Mouse (Mus musculus) yolk sac, embryonic 10.5 days (tissue): Measurements from ENCODE around the gene Caskin2.
A peak's percentile ranks its signal among the peaks of the same experiment; 100 is the strongest.
"Not testable (repeated sequence)": the region's sequence is repeated elsewhere in the genome, so short reads cannot be mapped to it uniquely, and the experiment has no call there.

Experiments used
- DNase-seq: peaks from one replicate; pipeline ENCODE4 v3.0.0-alpha.2; 2017; ENCODE audit warnings: low spot score

Caskin2 gene

DNA sequence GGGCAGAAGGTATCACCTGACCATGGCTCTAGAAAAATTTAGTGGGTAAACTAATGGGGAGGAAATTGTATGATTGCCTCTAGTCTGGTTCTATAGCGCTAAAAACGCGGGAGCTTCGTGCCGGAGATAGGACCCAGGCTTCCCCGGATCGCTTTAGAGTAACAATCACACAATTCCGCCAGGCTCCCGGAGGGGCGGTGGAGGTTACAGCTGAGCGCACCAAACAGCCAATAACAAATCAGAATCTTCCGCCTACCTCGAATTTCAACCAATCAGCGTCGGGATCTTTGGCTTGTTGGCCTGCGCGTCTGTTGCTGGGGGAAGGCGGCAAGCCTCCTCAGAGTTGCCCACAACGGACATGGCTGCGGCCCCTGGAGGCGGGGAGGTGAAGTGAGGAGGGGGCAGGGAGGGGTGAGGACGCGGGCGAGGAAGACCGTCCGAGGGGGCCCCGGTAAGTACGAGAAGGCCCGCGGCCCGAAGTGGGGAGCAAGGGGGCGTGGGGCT lies 48.3 kb downstream of the Caskin2 start, which contains the start of gene Tmem94:
Gene Tmem94 (plus strand): TSS at position 331 of the 504 bp plus-strand sequence.
- peak; percentile 98 for DNase-seq

DNA sequence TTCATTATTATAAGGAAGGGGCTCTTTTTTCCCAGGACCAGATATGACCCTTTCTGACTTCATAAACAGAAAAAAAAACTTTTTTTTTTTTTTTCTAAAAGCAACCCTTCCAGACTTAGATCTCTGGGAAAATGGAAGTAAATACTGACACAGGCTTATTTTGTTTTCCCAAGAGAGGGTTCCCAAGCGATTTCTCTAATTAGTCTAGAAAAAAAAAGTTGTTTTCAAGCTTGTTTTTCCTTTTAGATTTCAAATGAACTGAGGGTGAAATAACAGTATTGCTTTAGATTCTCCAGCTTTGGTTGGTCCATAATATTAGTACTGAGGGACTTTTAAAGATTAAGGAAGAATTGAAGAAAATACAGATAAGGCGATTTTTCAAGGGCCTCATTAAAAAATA lies 48.7 kb downstream of the Caskin2 start:
- no peak for DNase-seq

DNA sequence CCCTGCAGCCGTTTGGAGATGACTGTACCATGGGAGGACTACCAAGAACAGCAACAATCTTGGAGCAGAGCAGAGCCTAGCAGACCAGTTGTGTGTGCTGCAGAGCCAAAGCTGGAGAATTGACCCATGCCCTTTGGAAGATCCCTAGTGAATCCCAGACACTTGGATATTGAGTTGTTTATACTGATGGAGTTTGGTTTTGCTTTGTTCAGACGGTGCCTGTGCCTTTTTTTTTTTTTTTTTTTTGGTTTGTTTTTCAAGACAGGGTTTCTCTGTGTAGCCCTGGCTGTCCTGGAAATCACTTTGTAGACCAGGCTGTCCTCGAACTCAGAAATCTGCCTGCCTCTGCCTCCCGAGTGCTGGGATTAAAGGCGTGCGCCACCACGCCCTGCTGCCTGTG lies 51.3 kb downstream of the Caskin2 start:
- DNase-seq = not testable (repeated sequence)

DNA sequence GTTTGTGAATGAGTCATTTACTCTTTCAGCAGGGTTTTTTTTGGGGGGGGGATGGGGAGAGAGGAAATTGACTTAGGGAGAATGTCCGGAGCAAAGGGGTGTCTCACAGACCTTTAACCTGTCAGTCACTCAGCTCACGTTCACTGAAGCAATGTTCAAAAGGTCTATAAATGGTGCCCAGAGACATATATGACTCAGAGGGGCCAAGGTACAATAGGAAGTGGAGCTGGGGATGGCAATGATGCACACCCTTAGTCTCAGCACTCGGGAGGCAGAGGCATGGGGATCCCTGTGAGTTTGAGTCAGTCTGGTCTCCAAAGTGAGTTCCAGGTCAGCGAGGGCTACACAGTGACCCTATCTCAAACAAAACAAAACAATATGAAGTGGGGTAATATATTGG lies 60.0 kb downstream of the Caskin2 start:
- DNase-seq = no peak

DNA sequence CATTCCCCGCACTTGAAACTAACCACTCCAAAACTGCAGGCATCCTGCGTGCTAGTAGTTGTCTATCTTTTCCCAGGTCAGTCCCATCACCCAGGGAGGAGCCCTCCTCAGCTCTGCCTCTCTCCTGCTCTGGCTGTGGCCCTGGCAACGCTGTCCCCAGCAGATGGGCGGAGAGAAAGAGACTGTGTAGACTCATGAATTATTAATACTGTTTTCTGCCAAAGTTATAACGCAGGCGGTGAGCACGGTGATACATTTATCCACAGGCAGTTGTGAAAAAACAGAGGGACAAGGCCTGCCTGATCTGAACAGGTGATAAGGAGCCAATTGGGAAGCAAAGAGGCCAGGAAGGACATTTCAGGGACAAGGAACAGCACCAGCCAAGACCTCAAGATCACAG lies 60.8 kb downstream of the Caskin2 start:
- DNase-seq = no peak

DNA sequence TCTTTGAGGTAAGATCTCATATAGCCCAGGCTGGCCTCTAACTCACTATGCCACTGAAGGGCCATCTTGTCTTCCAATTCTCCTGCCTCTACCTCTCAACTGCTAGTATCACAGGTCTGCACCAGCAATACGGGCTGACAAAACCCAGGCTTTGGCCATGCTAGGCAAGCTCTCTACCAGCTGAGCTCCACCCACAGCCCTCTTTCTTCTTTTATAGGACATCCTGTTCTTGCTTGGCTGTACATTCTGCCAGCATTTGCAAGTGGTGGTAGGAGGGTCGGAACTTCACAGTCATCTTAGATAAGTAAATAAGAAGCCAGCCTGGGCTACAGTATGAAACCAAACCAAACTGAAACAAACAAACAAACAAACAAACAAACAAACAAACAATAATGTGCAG lies 61.7 kb downstream of the Caskin2 start:
- DNase-seq = no peak

DNA sequence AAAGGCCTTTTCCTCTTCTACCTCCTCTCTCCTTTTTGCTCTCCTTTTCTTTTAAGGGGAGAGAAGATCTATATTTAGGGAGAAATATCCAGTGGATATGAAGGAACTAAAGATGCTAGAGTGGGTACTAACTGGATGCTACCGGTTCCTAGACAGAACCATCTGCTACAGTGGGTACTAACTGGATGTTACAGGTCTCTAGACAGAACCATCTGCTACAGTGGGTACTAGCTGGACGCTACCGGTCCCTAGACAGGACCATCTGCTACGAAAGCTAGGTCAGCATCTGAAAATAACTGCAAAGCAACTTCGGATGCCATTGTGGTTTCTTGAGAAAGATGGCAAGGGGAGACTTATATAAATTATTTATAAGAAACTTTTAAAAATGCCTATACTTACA lies 63.6 kb downstream of the Caskin2 start:
- no peak for DNase-seq
